Mouse (Mus musculus) layer of hippocampus, postnatal 25 days (tissue): Measurements from ENCODE around the gene Pigk. TPM values are rescaled to one million over a fixed set of nuclear protein-coding genes. Genes with fewer than 3 reads are reported as not detected.
"Not testable (repeated sequence)": the region's sequence is repeated elsewhere in the genome, so short reads cannot be mapped to it uniquely, and the experiment has no call there.

ENCODE experiments used
- DNase-seq, 2 experiments: peaks; one replicate each; pipeline ENCODE4 v3.0.0; 2022; ENCODE audit warnings: mixed read lengths in 2 of 2, low spot score in 1 of 2; ENCODE audit errors: extremely low spot score in 1 of 2
- total RNA-seq, 2 experiments: library from RNA; stranded (reverse); gene quantifications; 2 replicates each; pipeline ENCODE4 v1.2.3; 2021

Gene Pigk
- 10 to 100 TPM; 45.1 to 47.1 TPM for total RNA-seq

- peak; percentile 79 to 89 for DNase-seq
Observed at GRCm38 (mm10) chr3:152713991-152714902, at the start of gene Pigk. TSS of gene Pigk (plus strand) at chr3:152714100.

GRCm38 (mm10) chr3:152666991-152667355 lies 46.9 kb upstream of the Pigk start:
- peak; percentile 28 to 31 for DNase-seq

GRCm38 (mm10) chr3:152667356-152668211 lies 46.3 kb upstream of the Pigk start:
- DNase-seq = peak; percentile 39 to 62

GRCm38 (mm10) chr3:152668239-152668638 lies 45.7 kb upstream of the Pigk start, which contains the start of gene Ak5:
TSS of gene Ak5 (minus strand) at chr3:152668360.
- no peak for DNase-seq

GRCm38 (mm10) chr3:152668793-152669192 lies 45.1 kb upstream of the Pigk start:
- DNase-seq = no peak

GRCm38 (mm10) chr3:152669783-152670182 lies 44.1 kb upstream of the Pigk start:
- no peak for DNase-seq

- no peak for DNase-seq
Observed at GRCm38 (mm10) chr3:152674663-152675062, 39.2 kb upstream of the Pigk start.

- DNase-seq = no peak
Observed at GRCm38 (mm10) chr3:152688532-152688931, 25.4 kb upstream of the Pigk start.

GRCm38 (mm10) chr3:152689105-152689504 lies 24.8 kb upstream of the Pigk start:
- DNase-seq = no peak

- DNase-seq = no peak
Observed at GRCm38 (mm10) chr3:152694950-152695349, 18.9 kb upstream of the Pigk start.

GRCm38 (mm10) chr3:152698017-152698416 lies 15.9 kb upstream of the Pigk start:
- DNase-seq = no peak

GRCm38 (mm10) chr3:152699261-152699660 lies 14.6 kb upstream of the Pigk start:
- DNase-seq = no peak

GRCm38 (mm10) chr3:152701536-152701935 lies 12.4 kb upstream of the Pigk start:
- DNase-seq = not testable (repeated sequence)

- no peak for DNase-seq
Observed at GRCm38 (mm10) chr3:152702274-152702843, 11.5 kb upstream of the Pigk start.

- DNase-seq = no peak
Observed at GRCm38 (mm10) chr3:152705826-152706225, 8.1 kb upstream of the Pigk start.

- DNase-seq = no peak
Observed at GRCm38 (mm10) chr3:152706901-152707300, 7.0 kb upstream of the Pigk start.

GRCm38 (mm10) chr3:152707321-152707823 lies 6.5 kb upstream of the Pigk start:
- DNase-seq = no peak

- no peak for DNase-seq
Observed at GRCm38 (mm10) chr3:152709936-152710335, 4.0 kb upstream of the Pigk start.

- DNase-seq = no peak
Observed at GRCm38 (mm10) chr3:152712957-152713356, 943 bp upstream of the Pigk start.

GRCm38 (mm10) chr3:152721301-152721700 lies 7.4 kb downstream of the Pigk start:
- no peak for DNase-seq

GRCm38 (mm10) chr3:152722836-152723235 lies 8.9 kb downstream of the Pigk start:
- DNase-seq = peak in 1 of 2 experiments; percentile 27
